Mouse (Mus musculus) small intestine, adult 2 months (tissue): ENCODE measurements around the gene Ubox5.

Experiments used
- CTCF ChIP-seq: fragments of 200-500 bp; IDR thresholded peaks from 2 replicates; pipeline ENCODE4 v1.5.1; 2012; ENCODE audit warnings: low read depth, mild to moderate bottlenecking, control low read depth, inconsistent platforms, low read length, moderate library complexity, mixed read lengths; ENCODE audit not compliant: insufficient replicate concordance, insufficient read length; ENCODE audit errors: extremely low read depth
- POLR2A ChIP-seq: fragments of 200-500 bp; IDR thresholded peaks from 2 replicates; pipeline ENCODE4 v1.6.1; 2012; ENCODE audit warnings: low read depth, mild to moderate bottlenecking, control low read depth, inconsistent platforms, low read length, moderate library complexity

- TF ChIP-seq CTCF (no peak), POLR2A (no peak)
Measured at GRCm38 (mm10) chr2:130546957-130547356, 82.9 kb downstream of the Ubox5 start.
